Mouse (Mus musculus): ENCODE measurements around the gene Ston1. TPM values are rescaled to one million over a fixed set of nuclear protein-coding genes. Genes with fewer than 3 reads are reported as not detected.

Gene Ston1
- total and polyA plus RNA-seq, 2 experiments from 2014 or later, result 1.6 to 2.5 TPM

GRCm38 (mm10) chr17:88553473-88554087 lies 43.9 kb upstream of the Ston1 start:
- Histone ChIP-seq H3K4me1 (ENCODE audit: insufficient read depth, low read length) (no peaks in the 10 kb centered on the region), H3K27me3 (ENCODE audit: insufficient read depth, low read length) (no peaks in the 10 kb centered on the region), H3K27ac (no peak overlapping the region), H3K9me3 (ENCODE audit: low read length) (no peaks in the 10 kb centered on the region), H3K4me3 (ENCODE audit: low read length) (no peak overlapping the region), H3K4me2 (ENCODE audit: low read depth, low read length) (no peak overlapping the region), H3K9ac (replicated peaks; ENCODE audit: low read length) (no peak overlapping the region), H3K36me3 (ENCODE audit: insufficient read depth, low read length) (peaks cover 25% of the 10 kb centered on the region; the same call in 1 of the 2 replicates)
- WGBS, result 92% methylated on average over 11 of the region's 11 CpGs
- ATAC-seq, result no peak
- no peak for TF ChIP-seq CTCF (IDR thresholded peaks at IDR 0.05; ENCODE audit: low read depth)
- DNase-seq (ENCODE audit: low spot score), result no peak

DNA sequence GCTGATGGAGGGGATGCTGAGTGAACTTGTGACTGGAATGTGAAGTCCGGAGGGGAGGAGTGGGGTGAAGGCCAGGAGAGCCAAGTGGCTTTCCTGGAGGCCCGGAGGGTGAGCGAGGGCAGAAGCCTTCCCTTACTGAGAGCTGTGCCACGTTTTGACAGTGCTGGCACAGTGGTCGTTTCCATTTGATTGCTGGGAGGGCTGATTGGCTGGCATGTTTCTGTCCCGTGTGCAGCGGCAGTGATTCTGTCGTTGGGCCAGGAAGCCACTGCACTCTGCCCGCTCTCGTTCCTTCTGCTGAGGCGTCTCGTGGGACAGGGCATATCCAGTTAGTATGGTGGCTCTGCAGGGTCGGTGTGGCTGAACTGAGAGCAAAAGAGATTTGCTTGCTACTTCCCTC lies 41.3 kb upstream of the Ston1 start:
- Histone ChIP-seq H3K4me2 (ENCODE audit: low read depth, low read length) (no peak overlapping the region), H3K4me3 (ENCODE audit: low read length) (no peak overlapping the region), H3K9me3 (ENCODE audit: low read length) (no peaks in the 10 kb centered on the region), H3K27me3 (ENCODE audit: insufficient read depth, low read length) (no peaks in the 10 kb centered on the region), H3K9ac (replicated peaks; ENCODE audit: low read length) (no peak overlapping the region), H3K4me1 (ENCODE audit: insufficient read depth, low read length) (no peaks in the 10 kb centered on the region), H3K27ac (no peak overlapping the region), H3K36me3 (ENCODE audit: insufficient read depth, low read length) (peaks cover 16% of the 10 kb centered on the region; the same call in 1 of the 2 replicates)
- ATAC-seq (peak; percentile 45), DNase-seq (ENCODE audit: low spot score) (peak; percentile 53)
- TF ChIP-seq CTCF (IDR thresholded peaks at IDR 0.05; ENCODE audit: low read depth), result no peak
- WGBS, result 56% methylated on average over 13 of the region's 13 CpGs

- Histone ChIP-seq H3K9ac (replicated peaks; ENCODE audit: low read length) (no peak overlapping the region), H3K4me2 (ENCODE audit: low read depth, low read length) (no peak overlapping the region), H3K27ac (no peak overlapping the region), H3K9me3 (ENCODE audit: low read length) (no peaks in the 10 kb centered on the region), H3K27me3 (ENCODE audit: insufficient read depth, low read length) (no peaks in the 10 kb centered on the region), H3K4me3 (ENCODE audit: low read length) (no peak overlapping the region), H3K36me3 (ENCODE audit: insufficient read depth, low read length) (peaks cover 16% of the 10 kb centered on the region; the same call in 1 of the 2 replicates), H3K4me1 (ENCODE audit: insufficient read depth, low read length) (no peaks in the 10 kb centered on the region)
- ATAC-seq (peak; percentile 24; the same call in 1 of the 2 replicates), DNase-seq (ENCODE audit: low spot score) (no peak)
- WGBS, result 82% methylated on average over 4 of the region's 4 CpGs
- TF ChIP-seq CTCF (IDR thresholded peaks at IDR 0.05; ENCODE audit: low read depth), result no peak
Measured at GRCm38 (mm10) chr17:88556688-88557087, 40.8 kb upstream of the Ston1 start.

- no peak overlapping the region for H3K4me2 ChIP-seq (ENCODE audit: low read depth, low read length)
- DNase-seq (ENCODE audit: low spot score), result peak; percentile 90
- H3K27me3 ChIP-seq (ENCODE audit: insufficient read depth, low read length), result no peaks in the 10 kb centered on the region
- TF ChIP-seq CTCF (IDR thresholded peaks at IDR 0.05; ENCODE audit: low read depth), result peak; percentile 92
- 27% methylated on average over 13 of the region's 13 CpGs for WGBS
- H3K27ac ChIP-seq, result no peak overlapping the region; the same call in 1 of the 2 replicates
- no peak overlapping the region for H3K9ac ChIP-seq (replicated peaks; ENCODE audit: low read length)
- no peaks in the 10 kb centered on the region for H3K9me3 ChIP-seq (ENCODE audit: low read length)
- H3K4me1 ChIP-seq (ENCODE audit: insufficient read depth, low read length), result no peaks in the 10 kb centered on the region
- H3K36me3 ChIP-seq (ENCODE audit: insufficient read depth, low read length), result peaks cover 16% of the 10 kb centered on the region; the same call in 1 of the 2 replicates
- no peak overlapping the region for H3K4me3 ChIP-seq (ENCODE audit: low read length)
- ATAC-seq, result peak; percentile 85
Measured at GRCm38 (mm10) chr17:88558168-88558842, 39.2 kb upstream of the Ston1 start.

GRCm38 (mm10) chr17:88563611-88564010 lies 33.9 kb upstream of the Ston1 start:
- DNase-seq (ENCODE audit: low spot score) (no peak), ATAC-seq (no peak)
- Histone ChIP-seq H3K27ac (no peak overlapping the region), H3K4me3 (ENCODE audit: low read length) (no peak overlapping the region), H3K9ac (replicated peaks; ENCODE audit: low read length) (no peak overlapping the region), H3K4me2 (ENCODE audit: low read depth, low read length) (no peak overlapping the region), H3K9me3 (ENCODE audit: low read length) (no peaks in the 10 kb centered on the region), H3K27me3 (ENCODE audit: insufficient read depth, low read length) (no peaks in the 10 kb centered on the region), H3K36me3 (ENCODE audit: insufficient read depth, low read length) (peaks cover 12% of the 10 kb centered on the region), H3K4me1 (ENCODE audit: insufficient read depth, low read length) (no peaks in the 10 kb centered on the region)
- 86% methylated on average over 3 of the region's 3 CpGs for WGBS
- TF ChIP-seq CTCF (IDR thresholded peaks at IDR 0.05; ENCODE audit: low read depth), result no peak

DNA sequence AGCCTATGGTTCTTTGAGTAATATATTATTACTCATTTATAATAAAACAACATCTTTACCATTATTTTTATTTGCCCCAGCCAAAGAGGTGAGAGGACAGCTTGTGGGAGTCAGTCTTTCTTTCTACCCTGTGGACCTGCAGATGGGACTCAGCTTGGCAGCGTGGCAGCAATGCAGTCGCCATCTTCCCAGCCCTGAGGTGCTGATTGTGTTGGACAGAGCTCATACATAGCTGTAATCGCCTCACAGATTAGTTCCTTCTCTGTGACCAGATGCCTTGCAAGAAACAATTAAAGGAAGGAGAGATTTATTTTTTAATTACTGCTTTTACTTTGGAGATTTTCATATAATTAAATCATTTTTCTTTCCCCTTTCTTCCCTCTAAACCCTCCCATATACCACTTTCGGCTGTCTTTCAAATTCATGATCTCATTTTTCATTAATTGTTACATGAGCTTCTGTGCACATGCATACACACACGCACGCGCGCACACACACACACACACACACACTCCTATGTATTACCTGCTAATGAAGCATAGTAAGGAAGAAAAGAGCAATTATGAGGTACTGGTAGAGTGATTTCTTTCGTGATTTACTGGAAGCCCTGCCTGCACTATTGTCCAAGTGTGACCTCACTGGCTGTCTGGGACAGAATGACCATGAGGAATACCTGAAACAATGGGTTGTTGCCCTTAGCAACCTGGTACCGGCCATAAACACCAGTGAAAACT lies 27.5 kb upstream of the Ston1 start:
- WGBS, result 60% methylated on average over 10 of the region's 10 CpGs
- Histone ChIP-seq H3K9me3 (ENCODE audit: low read length) (no peaks in the 10 kb centered on the region), H3K4me1 (ENCODE audit: insufficient read depth, low read length) (no peaks in the 10 kb centered on the region), H3K9ac (replicated peaks; ENCODE audit: low read length) (no peak overlapping the region), H3K27me3 (ENCODE audit: insufficient read depth, low read length) (no peaks in the 10 kb centered on the region), H3K4me3 (ENCODE audit: low read length) (no peak overlapping the region), H3K27ac (no peak overlapping the region), H3K36me3 (ENCODE audit: insufficient read depth, low read length) (peaks cover 36% of the 10 kb centered on the region), H3K4me2 (ENCODE audit: low read depth, low read length) (no peak overlapping the region)
- TF ChIP-seq CTCF (IDR thresholded peaks at IDR 0.05; ENCODE audit: low read depth), result no peak
- DNase-seq (ENCODE audit: low spot score) (no peak), ATAC-seq (peak; percentile 46)
